Mouse (Mus musculus): ENCODE results near the gene Syt6.
"Not testable (repeated sequence)": the region's sequence is repeated elsewhere in the genome, so short reads cannot be mapped to it uniquely, and the experiment has no call there.

Gene Syt6

GRCm38 (mm10) chr3:103601011-103601410 is 26.0 kb downstream of the Syt6 start:
- no peak for DNase-seq (ENCODE audit: low read depth, low spot score)

- no peak for DNase-seq (ENCODE audit: low read depth, low spot score)
Measured at GRCm38 (mm10) chr3:103601561-103601960, 26.5 kb downstream of the Syt6 start.

GRCm38 (mm10) chr3:103606045-103606597 is 31.1 kb downstream of the Syt6 start:
- DNase-seq (ENCODE audit: low read depth, low spot score): no peak

- no peak for DNase-seq (ENCODE audit: low read depth, low spot score)
Measured at GRCm38 (mm10) chr3:103606660-103607595, 31.9 kb downstream of the Syt6 start.

GRCm38 (mm10) chr3:103610231-103610630 is 35.2 kb downstream of the Syt6 start:
- no peak for DNase-seq (ENCODE audit: low read depth, low spot score)

GRCm38 (mm10) chr3:103612636-103613355 is 37.8 kb downstream of the Syt6 start:
- DNase-seq (ENCODE audit: low read depth, low spot score): no peak

GRCm38 (mm10) chr3:103615621-103616020 is 40.6 kb downstream of the Syt6 start:
- no peak for DNase-seq (ENCODE audit: low read depth, low spot score)

- no peak for DNase-seq (ENCODE audit: low read depth, low spot score)
Measured at GRCm38 (mm10) chr3:103616981-103617380, 42.0 kb downstream of the Syt6 start.

GRCm38 (mm10) chr3:103620101-103620500 is 45.1 kb downstream of the Syt6 start:
- DNase-seq (ENCODE audit: low read depth, low spot score): no peak

GRCm38 (mm10) chr3:103623893-103624470 is 49.0 kb downstream of the Syt6 start:
- no peak for DNase-seq (ENCODE audit: low read depth, low spot score)

- DNase-seq (ENCODE audit: low read depth, low spot score): no peak
Measured at GRCm38 (mm10) chr3:103624591-103625051, 49.6 kb downstream of the Syt6 start.

GRCm38 (mm10) chr3:103625169-103625568 is 50.1 kb downstream of the Syt6 start:
- DNase-seq (ENCODE audit: low read depth, low spot score): no peak

- no peak for DNase-seq (ENCODE audit: low read depth, low spot score)
Measured at GRCm38 (mm10) chr3:103626481-103626880, 51.5 kb downstream of the Syt6 start.

- DNase-seq (ENCODE audit: low read depth, low spot score): no peak
Measured at GRCm38 (mm10) chr3:103627661-103628060, 52.6 kb downstream of the Syt6 start.

GRCm38 (mm10) chr3:103633124-103633523 is 58.1 kb downstream of the Syt6 start:
- DNase-seq (ENCODE audit: low read depth, low spot score): no peak

- no peak for DNase-seq (ENCODE audit: low read depth, low spot score)
Measured at GRCm38 (mm10) chr3:103633831-103634230, 58.8 kb downstream of the Syt6 start.

GRCm38 (mm10) chr3:103634256-103634655 is 59.2 kb downstream of the Syt6 start:
- DNase-seq (ENCODE audit: low read depth, low spot score): no peak

- no peak for DNase-seq (ENCODE audit: low read depth, low spot score)
Measured at GRCm38 (mm10) chr3:103637641-103638040, 62.6 kb downstream of the Syt6 start.

- no peak for DNase-seq (ENCODE audit: low read depth, low spot score)
Measured at GRCm38 (mm10) chr3:103640226-103640803, 65.3 kb downstream of the Syt6 start.

GRCm38 (mm10) chr3:103641301-103641700 is 66.3 kb downstream of the Syt6 start:
- DNase-seq (ENCODE audit: low read depth, low spot score): no peak

- not testable (repeated sequence) for DNase-seq (ENCODE audit: low read depth, low spot score)
Measured at GRCm38 (mm10) chr3:103645968-103646367, 70.9 kb downstream of the Syt6 start, which contains the start of gene Atg4a-ps. Gene Atg4a-ps, minus strand, starts transcription at chr3:103646068.
